Mouse (Mus musculus) kidney, postnatal 14 days (tissue): ENCODE measurements around the gene Dlx2.
A peak's percentile ranks its signal among the peaks of the same experiment; 100 is the strongest.

ENCODE experiments used
- DNase-seq: peaks from one replicate; pipeline ENCODE4 v3.0.0; 2022; ENCODE audit warnings: mixed read lengths

Gene Dlx2

DNA sequence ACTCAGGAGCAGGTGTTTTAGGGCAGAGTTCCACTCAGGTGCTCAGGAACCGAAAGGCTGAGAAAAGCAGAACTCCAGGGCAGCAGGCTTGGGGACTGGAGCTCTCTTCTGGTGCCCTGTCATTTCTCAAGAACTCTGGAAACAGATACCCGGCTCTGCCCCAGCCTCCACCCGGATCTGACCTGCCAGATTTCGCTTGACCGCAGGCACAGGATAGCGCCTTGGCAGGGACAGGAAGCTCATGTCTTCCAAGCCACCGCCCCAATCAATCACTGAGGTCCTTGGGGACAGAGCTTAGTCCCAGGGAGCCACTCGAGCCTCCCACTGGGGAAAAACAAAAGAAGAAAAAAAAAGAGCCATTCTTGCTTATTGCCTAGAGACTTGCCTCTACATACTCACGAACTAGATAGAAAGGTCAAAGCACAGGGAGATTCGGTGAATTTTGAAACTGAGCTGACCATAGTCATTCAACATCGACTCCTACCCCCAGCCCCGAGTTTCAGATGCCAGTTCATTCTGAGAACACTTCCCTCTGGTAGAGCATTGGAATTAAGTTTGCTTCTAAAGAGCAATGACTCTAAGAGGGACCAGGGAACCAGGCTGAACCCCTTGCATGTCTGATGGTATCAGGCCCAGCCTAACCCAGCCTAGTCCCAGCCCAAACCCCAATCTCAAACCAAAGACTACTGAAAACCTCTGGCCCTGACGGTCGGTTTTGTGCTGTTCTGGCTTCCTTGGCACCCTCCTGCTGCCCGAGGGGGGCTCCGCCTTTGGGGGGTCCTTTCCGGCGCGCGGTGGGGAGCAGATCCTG is 12.1 kb downstream of the Dlx2 start:
- no peak for DNase-seq

DNA sequence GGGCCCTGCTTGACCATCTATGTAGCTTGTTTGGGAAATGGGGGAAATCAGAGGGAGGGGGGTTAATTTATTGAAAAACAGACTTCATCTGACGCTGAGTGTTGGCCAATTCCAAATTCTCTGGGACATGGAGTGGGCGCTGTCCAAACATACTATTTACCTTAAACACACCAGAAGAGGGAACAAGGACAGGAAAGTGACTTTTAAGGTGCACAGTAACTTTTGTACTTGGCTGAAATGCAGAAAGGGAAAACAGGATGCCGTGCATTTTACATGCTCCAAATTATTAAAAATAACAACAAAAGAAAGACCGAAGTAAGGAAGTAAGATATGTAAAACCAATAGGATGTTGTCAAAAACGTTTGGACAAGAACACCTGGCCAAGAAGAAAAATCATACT is 13.5 kb downstream of the Dlx2 start:
- DNase-seq = no peak

DNA sequence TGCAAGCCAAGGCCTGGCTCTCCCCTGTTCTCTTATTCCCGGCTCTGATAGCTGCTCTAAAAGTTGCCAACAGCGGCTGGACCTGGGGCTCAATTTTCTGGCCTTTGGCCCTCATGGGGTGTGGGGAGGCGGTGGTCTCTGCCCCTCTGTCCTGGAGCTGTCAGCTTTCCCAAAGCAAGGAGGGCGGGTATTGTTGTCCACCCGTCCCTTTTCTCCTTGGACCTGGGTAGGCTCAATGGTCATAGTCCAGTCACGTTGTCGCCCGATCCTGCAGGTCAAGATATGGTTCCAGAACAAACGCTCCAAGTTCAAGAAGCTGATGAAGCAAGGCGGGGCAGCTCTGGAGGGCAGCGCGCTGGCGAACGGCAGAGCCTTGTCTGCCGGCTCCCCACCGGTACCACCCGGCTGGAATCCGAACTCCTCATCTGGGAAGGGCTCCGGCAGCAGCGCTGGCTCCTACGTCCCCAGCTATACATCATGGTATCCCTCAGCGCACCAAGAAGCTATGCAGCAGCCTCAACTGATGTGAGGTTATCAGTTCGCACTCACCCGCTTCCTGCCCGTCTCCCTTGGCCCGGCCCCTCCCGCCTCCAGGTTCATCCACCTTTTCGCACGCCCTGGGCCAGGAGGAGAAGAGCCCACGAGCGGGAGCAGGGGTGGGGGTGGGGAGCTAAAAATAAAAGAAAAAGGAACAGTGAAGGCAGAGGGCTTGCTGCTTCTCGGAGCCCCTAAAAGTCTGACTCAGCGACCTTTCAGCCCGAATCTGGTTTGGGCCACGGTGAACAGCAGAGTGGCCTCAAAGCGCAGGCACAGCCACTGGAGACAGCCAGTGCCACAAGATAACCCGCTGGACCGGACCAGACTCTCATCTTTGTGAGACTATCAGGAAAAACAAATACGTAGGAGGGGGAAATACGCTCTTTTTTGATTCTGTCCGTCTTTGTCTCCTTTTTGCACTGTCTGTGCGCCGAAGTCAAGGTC is 14.3 kb downstream of the Dlx2 start:
- no peak for DNase-seq

DNA sequence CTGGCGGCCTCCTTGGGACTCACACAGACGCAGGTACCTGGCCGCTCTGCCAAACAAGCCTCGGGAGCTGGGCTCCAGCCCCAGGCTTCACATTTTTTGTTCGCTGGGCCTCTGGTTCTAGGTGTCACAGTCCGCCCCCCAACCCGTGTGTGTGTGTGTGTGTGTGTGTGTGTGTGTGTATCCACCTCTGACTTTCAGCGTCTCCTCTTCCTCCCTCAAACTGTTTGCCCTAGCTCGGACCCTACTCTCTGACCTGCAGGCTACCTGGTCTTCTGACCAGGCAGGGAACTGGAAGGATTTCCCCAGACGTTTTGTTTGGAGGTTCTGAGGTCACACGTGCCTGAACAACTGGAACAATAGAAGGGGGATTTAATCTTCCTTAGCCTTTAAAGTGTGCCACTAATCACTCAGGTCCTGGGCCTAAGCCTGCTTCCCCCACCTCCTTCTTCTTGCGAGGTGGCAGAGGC is 15.4 kb downstream of the Dlx2 start:
- DNase-seq = no peak

DNA sequence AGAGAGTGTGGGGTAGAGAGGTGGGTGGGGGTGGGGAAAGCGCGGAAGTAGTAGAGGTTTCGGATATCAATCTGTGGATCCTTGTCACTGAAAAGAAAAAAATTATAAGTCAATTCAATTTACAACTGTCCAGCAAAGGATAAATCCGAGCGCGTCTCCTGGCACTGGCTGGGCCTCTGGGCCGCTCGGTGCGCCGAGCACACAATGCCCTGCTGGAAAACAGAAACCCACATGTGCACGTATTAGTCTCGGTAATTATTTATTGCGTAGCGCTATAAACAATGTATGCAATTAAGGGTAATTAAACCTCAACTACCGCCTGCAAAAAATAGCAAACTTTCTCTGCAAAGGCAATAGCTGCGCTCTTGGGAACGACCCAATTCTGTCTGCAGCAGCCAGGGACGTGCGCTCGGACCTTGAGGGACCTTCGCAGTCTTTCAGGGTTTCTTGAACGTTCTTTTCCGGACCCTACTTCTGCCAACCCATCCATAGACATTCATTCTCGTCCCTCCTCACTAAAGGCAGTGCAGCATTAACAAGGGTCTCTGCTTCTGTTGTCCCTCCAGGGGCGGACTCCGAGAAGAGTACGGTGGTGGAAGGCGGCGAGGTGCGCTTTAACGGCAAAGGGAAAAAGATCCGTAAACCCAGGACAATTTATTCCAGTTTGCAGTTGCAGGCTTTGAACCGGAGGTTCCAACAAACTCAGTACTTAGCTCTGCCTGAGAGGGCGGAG is 16.0 kb downstream of the Dlx2 start:
- no peak for DNase-seq

DNA sequence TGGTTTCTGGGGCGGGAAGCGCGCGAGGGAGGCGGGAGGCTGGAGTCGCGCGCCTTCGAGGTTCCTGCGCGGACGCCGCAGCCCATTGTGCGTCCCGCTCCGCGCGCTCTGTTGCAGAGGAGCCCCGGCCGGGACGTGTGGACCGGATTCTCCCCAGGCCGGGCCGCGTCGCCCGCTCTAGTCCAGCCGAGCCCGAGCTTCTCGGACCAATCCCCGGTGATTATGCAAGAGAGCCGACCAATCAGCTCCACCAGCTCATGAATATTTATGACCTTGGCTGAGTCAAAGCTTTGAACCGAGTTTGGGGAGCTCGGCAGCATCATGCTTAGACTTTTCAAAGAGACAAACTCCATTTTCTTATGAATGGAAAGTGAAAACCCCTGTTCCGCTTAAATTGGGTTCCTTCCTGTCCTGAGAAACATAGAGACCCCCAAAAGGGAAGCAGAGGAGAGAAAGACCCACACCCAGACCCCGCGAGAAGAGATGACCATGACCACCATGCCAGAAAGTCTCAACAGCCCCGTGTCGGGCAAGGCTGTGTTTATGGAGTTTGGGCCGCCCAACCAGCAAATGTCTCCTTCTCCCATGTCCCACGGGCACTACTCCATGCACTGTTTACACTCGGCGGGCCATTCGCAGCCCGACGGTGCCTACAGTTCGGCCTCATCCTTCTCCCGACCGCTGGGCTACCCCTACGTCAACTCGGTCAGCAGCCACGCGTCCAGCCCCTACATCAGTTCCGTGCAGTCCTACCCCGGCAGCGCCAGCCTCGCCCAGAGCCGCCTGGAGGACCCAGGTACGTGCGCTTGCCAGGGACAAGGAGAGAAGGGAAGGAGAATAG is 16.8 kb downstream of the Dlx2 start:
- peak; percentile 87 for DNase-seq

DNA sequence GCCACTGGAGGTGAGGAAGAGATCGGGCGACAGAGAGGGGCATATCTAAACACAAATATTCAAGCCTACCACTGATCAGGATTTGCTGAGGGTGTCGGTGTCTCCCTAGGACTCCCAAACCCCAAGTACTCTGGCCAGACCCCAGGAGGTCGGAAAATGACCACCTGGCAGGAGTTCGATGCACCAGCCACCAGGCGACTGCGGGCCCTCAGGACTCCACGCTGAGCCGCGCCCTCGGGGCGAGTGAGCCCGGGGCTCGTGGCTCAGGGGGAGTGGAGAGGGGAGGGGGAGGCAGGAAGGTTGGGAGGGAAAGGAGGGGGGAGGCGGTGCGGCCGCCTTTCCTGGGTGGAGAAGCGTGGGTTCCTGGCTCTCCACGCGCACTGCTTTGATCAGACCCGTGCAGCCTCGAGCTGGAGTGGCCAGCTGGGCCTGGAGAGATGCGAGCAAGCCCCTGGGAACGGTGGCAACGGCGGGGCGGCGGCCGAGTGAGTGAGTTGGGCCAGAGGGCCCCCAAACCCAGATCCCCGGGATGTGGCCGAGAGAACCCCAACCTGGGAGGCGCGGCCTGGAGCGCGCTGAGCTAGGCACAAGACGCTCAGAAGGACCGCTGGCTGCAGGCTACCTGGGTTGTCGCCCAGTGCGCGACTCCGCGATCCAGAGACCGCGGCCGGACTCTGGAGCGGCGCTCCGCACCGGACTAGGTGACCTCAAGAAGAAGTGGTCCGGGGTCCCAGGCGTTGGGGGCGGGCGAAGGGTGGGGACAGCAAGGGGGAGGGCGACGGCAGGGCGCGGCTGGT is 17.6 kb downstream of the Dlx2 start:
- no peak for DNase-seq

DNA sequence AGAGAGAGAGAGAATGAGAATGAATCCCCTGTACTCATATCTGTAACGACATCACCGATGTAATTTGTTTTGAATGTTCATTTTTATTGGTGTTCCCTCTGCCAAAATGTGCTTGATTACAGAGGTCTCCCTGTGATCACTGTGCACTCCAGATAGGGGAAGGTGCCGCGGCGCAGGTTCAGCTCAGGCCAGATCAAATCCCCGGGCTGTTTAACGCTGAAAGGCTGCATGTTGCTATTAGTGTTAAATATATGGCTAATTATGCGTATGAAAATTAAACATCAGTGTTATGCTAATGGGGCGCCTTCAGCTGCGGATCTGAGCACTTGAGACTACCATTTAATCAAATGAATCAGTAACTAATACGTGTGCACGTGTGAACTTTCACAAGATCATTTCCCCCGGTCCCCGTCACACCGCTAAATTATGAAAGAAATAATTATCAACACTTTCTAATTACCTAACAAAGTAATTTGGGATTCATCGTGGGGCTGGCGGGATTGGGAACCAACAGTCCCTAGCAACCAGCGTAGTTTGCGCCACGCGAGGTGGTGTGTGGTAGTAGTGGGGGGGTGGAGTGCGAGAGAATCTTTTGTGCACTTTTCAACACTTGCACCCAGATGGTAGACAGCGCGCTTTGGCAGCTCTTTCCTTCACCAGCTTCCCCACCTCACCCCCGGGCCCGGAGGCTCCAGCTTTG is 18.4 kb downstream of the Dlx2 start, which contains the start of gene Dlx1:
Dlx1 (plus strand) TSS at position 100 of the 700 bp plus-strand sequence.
- DNase-seq = no peak

DNA sequence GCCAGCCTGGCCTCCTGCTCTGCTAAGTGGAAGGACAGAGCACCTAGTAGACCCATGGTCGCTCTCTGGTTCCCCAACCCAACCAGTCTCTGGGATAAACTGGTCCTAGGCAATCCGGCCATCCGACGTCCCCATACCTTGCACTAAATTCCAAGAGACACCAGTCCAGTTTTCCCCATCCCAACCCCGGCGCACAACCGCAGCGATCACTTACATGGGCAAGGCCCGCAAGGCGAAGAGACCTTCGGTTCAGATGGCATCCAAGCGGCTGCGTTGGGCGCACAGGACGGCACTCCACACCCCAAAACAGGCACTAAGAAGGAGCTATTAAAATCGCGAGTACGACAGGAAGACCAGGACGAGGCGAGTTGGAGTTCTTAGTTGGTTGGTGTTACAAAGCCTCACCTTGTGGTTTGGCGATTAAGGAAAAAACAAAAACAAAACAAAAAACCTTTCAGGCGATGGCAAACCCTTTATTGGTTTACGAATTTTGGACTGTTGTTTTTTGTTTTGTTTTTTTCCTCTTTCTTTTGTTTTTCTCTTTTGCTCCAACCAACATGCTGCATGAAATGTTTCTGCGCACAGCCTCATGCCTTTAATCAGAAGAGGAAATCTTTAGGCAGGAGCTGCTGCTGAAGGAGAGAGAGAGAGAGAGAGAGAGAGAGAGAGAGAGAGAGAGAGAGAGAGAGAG is 19.1 kb downstream of the Dlx2 start:
- DNase-seq = no peak

DNA sequence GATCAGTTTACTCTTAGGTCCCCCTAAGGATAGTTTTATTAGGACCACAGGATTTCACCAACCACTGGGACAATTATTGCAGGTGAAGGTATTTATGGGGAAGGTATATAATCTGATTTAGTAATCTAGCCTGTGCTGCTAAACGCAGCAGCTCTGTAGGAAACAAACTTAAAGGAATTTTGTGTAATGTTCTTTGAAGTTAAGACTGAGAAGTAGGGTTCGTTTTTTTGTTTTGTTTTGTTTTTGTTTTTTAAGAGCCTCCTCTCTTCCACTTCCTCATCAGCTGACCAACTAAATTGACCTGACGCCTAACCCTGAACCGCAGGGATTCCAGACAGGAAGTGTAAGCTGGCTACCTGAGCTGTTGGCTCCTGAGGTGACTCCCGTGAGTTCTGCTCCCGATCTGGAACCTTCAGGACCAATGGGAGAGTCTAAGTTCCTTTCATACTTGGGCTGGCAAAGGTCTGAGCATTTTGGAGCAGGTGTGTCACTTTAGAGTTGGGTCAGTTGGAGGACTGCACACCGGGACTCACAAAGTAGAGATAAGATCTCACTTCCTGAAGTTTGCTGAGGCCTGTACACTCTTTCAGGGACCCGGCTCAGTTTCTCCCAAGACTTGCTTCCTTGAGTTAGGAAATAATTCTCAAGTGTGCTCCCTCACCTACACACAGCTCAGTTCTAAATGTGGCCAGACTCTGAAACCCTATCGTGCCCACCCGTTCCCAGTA is 19.8 kb downstream of the Dlx2 start:
- DNase-seq = no peak

DNA sequence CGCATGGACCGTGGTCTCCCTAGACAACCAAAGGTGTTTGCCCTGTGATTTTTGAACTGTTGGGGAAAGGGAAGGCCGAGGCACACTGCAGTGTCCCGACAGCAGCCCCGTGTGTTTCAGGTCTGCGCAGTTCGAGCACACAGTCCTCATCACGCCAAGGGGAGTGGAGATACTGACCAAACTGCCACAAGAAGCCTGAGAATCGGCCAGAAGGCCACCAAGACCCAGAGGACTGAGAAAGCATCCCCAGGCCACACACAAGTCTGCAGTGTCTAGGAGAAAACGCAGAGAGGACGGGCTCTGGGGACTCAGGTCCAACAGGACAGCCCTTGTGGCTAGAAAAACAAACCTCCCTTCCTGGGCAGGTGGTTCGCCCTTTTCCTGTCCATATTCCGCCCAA is 21.8 kb downstream of the Dlx2 start:
- no peak for DNase-seq

DNA sequence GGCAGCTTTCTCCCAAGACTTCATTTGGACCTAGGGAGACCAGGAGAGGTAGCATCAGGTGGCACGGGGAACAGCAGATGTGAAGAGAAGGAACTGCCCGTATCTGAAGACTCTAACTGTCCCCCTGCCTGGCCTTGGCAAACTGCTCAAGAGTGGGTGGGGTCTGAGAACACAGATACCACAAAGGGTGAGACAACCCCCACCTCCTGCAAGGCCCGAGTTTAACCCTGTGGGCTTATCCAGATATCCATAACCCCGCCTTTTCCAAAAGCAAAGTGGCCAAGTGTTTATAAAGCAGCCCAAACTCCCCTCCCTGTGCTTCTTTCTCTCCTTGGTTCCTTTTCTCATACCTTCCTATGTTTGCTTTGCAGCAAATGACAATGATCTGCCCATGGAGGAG is 23.1 kb downstream of the Dlx2 start:
- no peak for DNase-seq

DNA sequence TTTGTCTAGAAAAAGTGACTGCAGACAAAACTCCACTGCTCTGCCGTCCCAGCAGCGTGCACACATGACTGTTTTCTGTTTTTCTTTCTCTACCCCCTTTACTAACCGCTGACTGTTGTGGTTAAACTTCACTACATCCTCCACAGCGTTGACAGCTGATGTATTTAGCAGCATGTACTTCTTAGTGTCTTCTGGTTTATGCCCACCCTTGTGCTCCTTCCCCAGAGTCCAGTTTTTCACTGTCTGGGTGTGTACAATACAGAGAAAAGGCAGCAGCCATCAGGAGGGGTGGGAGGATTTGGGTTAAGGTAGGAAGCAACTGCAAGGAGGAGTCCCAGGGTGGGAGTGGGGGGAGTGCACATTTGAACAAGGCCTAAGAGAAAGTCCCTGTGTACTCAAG is 23.7 kb downstream of the Dlx2 start:
- DNase-seq = no peak

DNA sequence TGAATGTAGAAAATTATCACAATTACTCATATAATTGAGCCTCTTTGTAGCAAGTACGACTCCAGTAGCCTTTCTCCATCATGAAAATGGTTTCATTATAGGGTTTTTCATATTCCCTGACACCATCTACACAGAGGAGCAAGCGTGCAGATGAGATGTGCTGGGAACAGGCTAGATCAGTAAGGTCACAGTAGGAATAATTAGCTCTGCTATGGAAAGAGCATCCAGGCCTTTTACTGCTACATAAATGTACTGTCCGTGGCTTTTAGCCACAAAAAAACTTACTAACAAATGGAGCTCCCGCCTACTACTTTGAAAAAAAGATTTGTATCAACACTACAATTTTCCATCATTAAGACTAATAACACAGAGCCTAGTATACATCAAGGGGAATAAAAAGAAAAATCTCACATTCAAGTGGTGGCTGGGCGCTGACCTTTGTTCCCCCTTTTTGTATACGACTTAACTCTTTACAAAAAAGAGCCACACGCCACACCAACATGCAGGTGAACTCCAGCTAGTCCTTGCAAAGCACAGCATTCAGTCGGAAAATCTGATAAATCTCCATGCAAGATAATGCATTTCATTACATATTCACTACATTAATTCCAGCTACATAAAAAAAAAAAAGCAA is 29.0 kb downstream of the Dlx2 start:
- DNase-seq = no peak

DNA sequence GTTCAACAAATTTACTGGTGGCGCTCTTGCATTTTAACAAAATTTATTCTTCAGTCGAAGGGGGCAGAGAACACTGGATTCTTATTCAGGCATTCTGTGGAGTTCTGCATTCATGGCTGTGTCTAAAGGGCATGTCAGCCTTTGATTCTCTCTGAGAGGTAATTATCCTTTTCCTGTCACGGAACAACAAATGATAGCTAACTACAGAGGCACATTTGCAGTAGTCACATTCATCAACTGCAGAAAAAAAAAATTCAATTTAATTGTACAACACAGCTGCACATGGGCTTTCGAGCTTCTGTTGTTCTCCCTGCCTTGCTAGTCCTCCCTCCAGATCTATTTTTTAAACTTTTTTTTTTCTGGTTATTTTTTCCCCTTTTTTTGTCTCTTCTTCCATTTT is 29.6 kb downstream of the Dlx2 start:
- DNase-seq = no peak

DNA sequence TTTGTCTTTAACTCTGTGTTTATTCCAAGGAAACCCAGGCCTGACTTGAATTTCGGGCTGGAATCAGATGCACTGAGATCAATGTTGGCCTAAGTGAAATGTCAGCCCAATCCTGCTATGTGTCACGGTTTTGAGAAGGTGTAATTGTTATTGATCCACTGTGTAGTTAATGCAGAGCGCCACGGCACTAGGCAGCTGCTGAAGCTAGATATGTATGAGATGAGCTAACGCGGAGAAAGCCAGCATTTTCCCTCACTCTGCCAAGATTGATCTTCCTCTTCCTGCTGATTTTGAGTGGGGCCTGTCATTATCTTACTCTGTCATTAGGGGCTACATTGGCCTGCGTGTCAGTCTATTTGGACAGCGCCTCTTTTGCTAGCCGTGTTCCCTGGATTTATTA is 34.2 kb downstream of the Dlx2 start:
- DNase-seq = no peak

DNA sequence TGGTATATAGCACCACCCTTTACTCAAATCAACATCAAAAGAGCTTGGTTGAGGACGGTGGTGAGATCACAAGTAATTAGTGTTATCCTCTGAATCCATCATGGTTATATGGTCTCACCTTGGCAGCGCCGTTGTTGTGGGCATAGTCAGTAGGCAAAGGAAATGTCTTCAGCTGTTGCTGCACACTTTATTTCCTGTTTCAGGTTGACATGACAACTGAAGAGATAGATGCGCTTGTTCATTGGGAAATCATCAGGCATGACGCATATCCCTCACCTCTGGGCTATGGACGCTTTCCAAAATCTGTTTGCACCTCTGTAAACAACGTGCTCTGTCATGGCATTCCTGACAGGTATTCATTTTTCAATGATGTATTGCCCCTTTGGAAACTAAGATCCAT is 35.3 kb downstream of the Dlx2 start:
- no peak for DNase-seq

DNA sequence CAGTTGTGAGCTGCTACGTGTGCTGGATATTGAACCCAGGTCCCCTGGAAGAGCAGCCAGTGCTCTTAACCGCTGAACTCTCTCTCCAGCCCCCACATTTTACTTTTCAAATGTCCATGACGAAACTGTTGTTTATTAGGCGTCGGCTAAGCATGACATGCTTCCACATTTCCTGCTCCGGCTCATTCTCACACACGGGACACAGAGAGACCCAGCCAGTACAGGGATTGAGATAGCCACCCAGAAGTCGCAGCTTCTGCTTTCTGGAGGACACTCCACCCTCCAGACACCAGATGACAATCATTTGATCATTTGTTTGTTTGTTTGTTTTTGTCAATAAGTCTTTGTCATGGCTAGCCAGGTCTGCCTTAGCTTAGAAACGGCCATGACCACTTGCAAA is 41.7 kb downstream of the Dlx2 start:
- DNase-seq = no peak
